20 mouse cellular contexts compared by ENCODE assay signal in genomic region chr6:61003916-61004765, GRCm38 (mm10).
DNase-seq lines count a peak whose midpoint lies in the region; ATAC-seq and TF ChIP-seq lines count a peak whose summit lies in the region.
"Had no signal": no experiment of that assay in that cellular context is flagged by ENCODE, and none has a peak within 500 bp of the region (broad histone marks: within the 10 kb centered on the region; RNA-seq: fewer than 3 reads in every experiment).

No protein-coding gene starts in this region.

- H3K4me1 ChIP-seq in forebrain, embryonic 14.5 days (ENCODE audit: control insufficient read depth, insufficient read depth, low read length): no peaks in the 10 kb centered on the region
- no peaks in the 10 kb centered on the region for H3K4me1 ChIP-seq in forebrain, postnatal 0 days (ENCODE audit: insufficient read depth)
- no peaks in the 10 kb centered on the region for H3K4me1 ChIP-seq in midbrain, embryonic 11.5 days (ENCODE audit: control insufficient read depth, insufficient read depth, low read length)
- peaks cover 8% of the 10 kb centered on the region; the same call in 1 of the 2 replicates for H3K4me1 ChIP-seq in midbrain, embryonic 10.5 days
- H3K4me1 ChIP-seq in limb, embryonic 14.5 days (ENCODE audit: control insufficient read depth, insufficient read depth, low read length): no peaks in the 10 kb centered on the region
- H3K4me1 ChIP-seq: heart, embryonic 12.5 days had no signal

- H3K9me3 ChIP-seq in forebrain, embryonic 14.5 days (replicated peaks; ENCODE audit: control insufficient read depth, low read length): no peaks in the 10 kb centered on the region
- H3K9me3 ChIP-seq in forebrain, postnatal 0 days (ENCODE audit: low read length): no peaks in the 10 kb centered on the region
- H3K9me3 ChIP-seq in midbrain, embryonic 11.5 days (ENCODE audit: control insufficient read depth, low read length): peaks cover 3% of the 10 kb centered on the region; the same call in 1 of the 2 replicates
- peaks cover 13% of the 10 kb centered on the region for H3K9me3 ChIP-seq in midbrain, embryonic 10.5 days (replicated peaks)
- peaks cover 9% of the 10 kb centered on the region for H3K9me3 ChIP-seq in limb, embryonic 14.5 days (ENCODE audit: control insufficient read depth, low read length)
- H3K9me3 ChIP-seq: megakaryocyte, embryonic 14.5 days had no signal

- no peak for TF ChIP-seq CTCF in forebrain, postnatal 0 days (IDR thresholded peaks at IDR 0.05; ENCODE audit: low read depth)

- ATAC-seq in forebrain, embryonic 14.5 days: peak; percentile 57; the same call in 1 of the 2 replicates
- no peak for ATAC-seq in forebrain, postnatal 0 days
- peak; percentile 59; the same call in 1 of the 2 replicates for ATAC-seq in midbrain, embryonic 11.5 days (ENCODE audit: low FRiP score)
- ATAC-seq in limb, embryonic 14.5 days (ENCODE audit: low FRiP score, low read depth): peak; percentile 60; the same call in 1 of the 2 replicates
- ATAC-seq: inflammation-experienced regulatory T-cells, adult 6 months; liver, postnatal 0 days had no signal

- H3K4me3 ChIP-seq in forebrain, embryonic 14.5 days (ENCODE audit: low read depth, low read length): no peak overlapping the region
- H3K4me3 ChIP-seq in forebrain, postnatal 0 days (ENCODE audit: low read depth, low read length): no peak overlapping the region
- no peak overlapping the region for H3K4me3 ChIP-seq in midbrain, embryonic 11.5 days (ENCODE audit: low read depth, low read length)
- no peak overlapping the region for H3K4me3 ChIP-seq in midbrain, embryonic 10.5 days
- H3K4me3 ChIP-seq in limb, embryonic 14.5 days (replicated peaks; ENCODE audit: low read length): no peak overlapping the region
- H3K4me3 ChIP-seq: heart, embryonic 12.5 days; layer of hippocampus, adult 2 months; megakaryocyte, embryonic 14.5 days; myocyte had no signal

- no peak overlapping the region for H3K4me2 ChIP-seq in forebrain, embryonic 14.5 days (ENCODE audit: low read length)
- no peak overlapping the region for H3K4me2 ChIP-seq in forebrain, postnatal 0 days (ENCODE audit: low read depth)
- no peak overlapping the region for H3K4me2 ChIP-seq in midbrain, embryonic 11.5 days
- no peak overlapping the region for H3K4me2 ChIP-seq in limb, embryonic 14.5 days (replicated peaks; ENCODE audit: low read depth, low read length, severe bottlenecking)
- H3K4me2 ChIP-seq: heart, embryonic 12.5 days had no signal

- TF ChIP-seq POLR2A in limb, embryonic 14.5 days (IDR thresholded peaks at IDR 0.05; ENCODE audit: borderline replicate concordance, extremely low read depth, insufficient read depth, insufficient read length): no peak

- 4% methylated on average over 3 of the region's 3 CpGs for WGBS in forebrain, embryonic 14.5 days
- 6% methylated on average over 3 of the region's 3 CpGs for WGBS in forebrain, postnatal 0 days
- WGBS in midbrain, embryonic 11.5 days: 23% methylated on average over 3 of the region's 3 CpGs
- WGBS in midbrain, embryonic 10.5 days: 26% methylated on average over 3 of the region's 3 CpGs
- 53% methylated on average over 3 of the region's 3 CpGs for WGBS in limb, embryonic 14.5 days

- no peaks in the 10 kb centered on the region for H3K27me3 ChIP-seq in forebrain, embryonic 14.5 days (replicated peaks; ENCODE audit: control insufficient read depth, insufficient read depth, low read length)
- H3K27me3 ChIP-seq in forebrain, postnatal 0 days (ENCODE audit: insufficient read depth, low read length): no peaks in the 10 kb centered on the region
- H3K27me3 ChIP-seq in midbrain, embryonic 11.5 days (ENCODE audit: control insufficient read depth, insufficient read depth, low read length): no peaks in the 10 kb centered on the region
- no peaks in the 10 kb centered on the region for H3K27me3 ChIP-seq in midbrain, embryonic 10.5 days (ENCODE audit: low read depth, poor library complexity, severe bottlenecking)
- no peaks in the 10 kb centered on the region for H3K27me3 ChIP-seq in limb, embryonic 14.5 days (ENCODE audit: control insufficient read depth, insufficient read depth, low read length)
- H3K27me3 ChIP-seq: heart, embryonic 12.5 days; megakaryocyte, embryonic 14.5 days had no signal

- no peaks in the 10 kb centered on the region for H3K36me3 ChIP-seq in forebrain, embryonic 14.5 days (ENCODE audit: control insufficient read depth, insufficient read depth, low read length)
- H3K36me3 ChIP-seq in forebrain, postnatal 0 days (ENCODE audit: insufficient read depth): no peaks in the 10 kb centered on the region
- H3K36me3 ChIP-seq in midbrain, embryonic 11.5 days (ENCODE audit: control insufficient read depth, insufficient read depth, low read length): no peaks in the 10 kb centered on the region
- no peaks in the 10 kb centered on the region for H3K36me3 ChIP-seq in midbrain, embryonic 10.5 days
- H3K36me3 ChIP-seq in limb, embryonic 14.5 days (ENCODE audit: control insufficient read depth, insufficient read depth, low read length): no peaks in the 10 kb centered on the region
- H3K36me3 ChIP-seq: heart, embryonic 12.5 days had no signal

- DNase-seq in forebrain, embryonic 14.5 days (ENCODE audit: low spot score): peak; percentile 20
- no peak for DNase-seq in forebrain, postnatal 0 days
- DNase-seq in midbrain, embryonic 11.5 days (ENCODE audit: low spot score, missing footprints): no peak
- DNase-seq in midbrain, embryonic 10.5 days (ENCODE audit: low spot score): no peak
- peak; percentile 7 for DNase-seq in limb, embryonic 14.5 days (ENCODE audit: low spot score)
- DNase-seq in heart, postnatal 14 days: no peak
- no peak for DNase-seq in cerebellum, adult 9-11 months
- DNase-seq: B cell, adult 2 months; cerebellum, postnatal 14 days; heart, adult 11 months; kidney, adult 2 months; kidney, postnatal 14 days; layer of hippocampus, postnatal 36 days; liver, postnatal 0 days; lung, postnatal 14 days had no signal

- intact Hi-C loops in heart, postnatal 14 days (cut with DNase I): no loop called here

- H3K27ac ChIP-seq in forebrain, embryonic 14.5 days (ENCODE audit: low read depth, low read length): no peak overlapping the region
- no peak overlapping the region for H3K27ac ChIP-seq in forebrain, postnatal 0 days (ENCODE audit: low read depth, low read length)
- no peak overlapping the region for H3K27ac ChIP-seq in midbrain, embryonic 11.5 days (ENCODE audit: low read depth, low read length)
- H3K27ac ChIP-seq in midbrain, embryonic 10.5 days (replicated peaks): no peak overlapping the region
- H3K27ac ChIP-seq in limb, embryonic 14.5 days (replicated peaks; ENCODE audit: low read depth, low read length): no peak overlapping the region
- H3K27ac ChIP-seq: layer of hippocampus, adult 2 months had no signal

- H3K9ac ChIP-seq in forebrain, embryonic 14.5 days (ENCODE audit: low read length): no peak overlapping the region
- H3K9ac ChIP-seq in forebrain, postnatal 0 days: no peak overlapping the region
- no peak overlapping the region for H3K9ac ChIP-seq in midbrain, embryonic 11.5 days (ENCODE audit: low read length)
- no peak overlapping the region for H3K9ac ChIP-seq in limb, embryonic 14.5 days (ENCODE audit: low read depth, low read length, severe bottlenecking)
- H3K9ac ChIP-seq: heart, embryonic 12.5 days; liver, postnatal 0 days had no signal

Comparison
In these comparisons a context has a peak if more than half of its experiments do, and no peak if none do; other contexts are left out.
1. DNase-seq: peak in forebrain, embryonic 14.5 days (single experiment) and limb, embryonic 14.5 days (single experiment); none in forebrain, postnatal 0 days (single experiment), midbrain, embryonic 11.5 days (single experiment), midbrain, embryonic 10.5 days (single experiment), heart, postnatal 14 days (0 of 2) and cerebellum, adult 9-11 months (single experiment).